Mouse (Mus musculus) liver, embryonic 15.5 days (tissue): ENCODE data around the gene Wdr49. TPM values are rescaled to one million over a fixed set of nuclear protein-coding genes. Genes with fewer than 3 reads are reported as not detected.

Source experiments
- ATAC-seq: fragments of 200-750 bp; cut with Nextera tagmentation; 2 replicates; pipeline ENCODE4 v1.8.0; 2017; ENCODE audit warnings: moderate number of reproducible peaks, mild to moderate bottlenecking, moderate library complexity; ENCODE audit not compliant: insufficient read depth
- H3K27ac ChIP-seq: fragments of 300-500 bp; sonication (generic); replicated peaks from 2 replicates; pipeline ENCODE4 v1.5.1; 2015; ENCODE audit warnings: mild to moderate bottlenecking, inconsistent platforms
- H3K27me3 ChIP-seq: fragments of 300-500 bp; sonication (generic); 2 replicates; pipeline ENCODE4 v1.6.1; 2015; ENCODE audit warnings: mild to moderate bottlenecking, inconsistent platforms
- H3K36me3 ChIP-seq: fragments of 300-500 bp; sonication (generic); replicated peaks from 2 replicates; pipeline ENCODE4 v1.6.1; 2015; ENCODE audit warnings: moderate library complexity, mild to moderate bottlenecking, inconsistent platforms
- H3K4me1 ChIP-seq: fragments of 300-500 bp; sonication (generic); replicated peaks from 2 replicates; pipeline ENCODE4 v1.6.1; 2015; ENCODE audit warnings: inconsistent platforms
- H3K4me2 ChIP-seq: fragments of 300-500 bp; sonication (generic); 2 replicates; pipeline ENCODE4 v1.6.1; 2015; ENCODE audit warnings: moderate library complexity, mild to moderate bottlenecking, inconsistent platforms
- H3K4me3 ChIP-seq: fragments of 300-500 bp; sonication (generic); replicated peaks from 2 replicates; pipeline ENCODE4 v1.5.1; 2015; ENCODE audit warnings: mild to moderate bottlenecking, inconsistent platforms
- H3K9ac ChIP-seq: fragments of 300-500 bp; sonication (generic); 2 replicates; pipeline ENCODE4 v1.6.1; 2015; ENCODE audit warnings: moderate library complexity, mild to moderate bottlenecking, inconsistent platforms
- H3K9me3 ChIP-seq: fragments of 300-500 bp; sonication (generic); replicated peaks from 2 replicates; pipeline ENCODE4 v1.6.1; 2016; ENCODE audit warnings: inconsistent platforms
- WGBS: fragments of 180-500 bp; shearing (Covaris S2); methylation state at CpG from one replicate; pipeline ENCODE4 v1.1.7; 2015; ENCODE audit warnings: mixed read lengths; ENCODE audit not compliant: insufficient replicate concordance; 5-methylcytosine and 5-hydroxymethylcytosine counted together
- polyA plus RNA-seq: library from polyadenylated mRNA; unstranded; fragments of >200 nt; fragmentation: Nextera tagmentation; extraction: Ambion mirVana; gene quantifications from 2 replicates; pipeline ENCODE4 v1.2.1, GENCODE M21; 2015

Gene Wdr49
- not detected in 2 replicates for polyA plus RNA-seq

GRCm38 (mm10) chr3:75482056-75482455, at the start of gene Wdr49:
Gene Wdr49, minus strand, starts transcription at chr3:75482156.
- Histone ChIP-seq H3K9ac (no peak within 1 kb of the TSS), H3K27ac (no peak within 1 kb of the TSS), H3K4me2 (no peak within 1 kb of the TSS), H3K36me3 (no peaks in the 10 kb centered on the region), H3K4me3 (no peak within 1 kb of the TSS), H3K4me1 (no peaks in the 10 kb centered on the region), H3K9me3 (no peaks in the 10 kb centered on the region), H3K27me3 (no peaks in the 10 kb centered on the region)
- WGBS = 48% methylated on average over 2 of the region's 2 CpGs
- no peak for ATAC-seq

- no peak overlapping the region for H3K4me3 ChIP-seq
- H3K27me3 ChIP-seq = no peaks in the 10 kb centered on the region
- H3K9me3 ChIP-seq = no peaks in the 10 kb centered on the region
- WGBS = 77% methylated on average over 3 of the region's 3 CpGs
- no peak for ATAC-seq
- no peak overlapping the region for H3K27ac ChIP-seq
- H3K9ac ChIP-seq = no peak overlapping the region
- H3K36me3 ChIP-seq = peaks cover 20% of the 10 kb centered on the region
- H3K4me2 ChIP-seq = no peak overlapping the region
- H3K4me1 ChIP-seq = peaks cover 19% of the 10 kb centered on the region
Measured at GRCm38 (mm10) chr3:75531074-75531473, 49.1 kb upstream of the Wdr49 start.

GRCm38 (mm10) chr3:75522527-75522926, 40.6 kb upstream of the Wdr49 start:
- no peaks in the 10 kb centered on the region for H3K27me3 ChIP-seq
- H3K36me3 ChIP-seq = peaks cover 41% of the 10 kb centered on the region
- 76% methylated on average over 1 of the region's 1 CpGs for WGBS

GRCm38 (mm10) chr3:75521314-75521713, 39.4 kb upstream of the Wdr49 start:
- Histone ChIP-seq H3K27ac (no peak overlapping the region), H3K9ac (no peak overlapping the region), H3K36me3 (peaks cover 31% of the 10 kb centered on the region), H3K4me3 (no peak overlapping the region), H3K4me2 (no peak overlapping the region), H3K27me3 (no peaks in the 10 kb centered on the region), H3K4me1 (no peaks in the 10 kb centered on the region), H3K9me3 (no peaks in the 10 kb centered on the region)
- ATAC-seq = no peak
- WGBS = 71% methylated on average over 2 of the region's 2 CpGs

More at GRCm38 (mm10) chr3:75522527-75522926, 40.6 kb upstream of the Wdr49 start:
- Histone ChIP-seq H3K27ac (no peak overlapping the region), H3K9me3 (no peaks in the 10 kb centered on the region), H3K4me1 (no peaks in the 10 kb centered on the region), H3K4me3 (no peak overlapping the region), H3K9ac (no peak overlapping the region), H3K4me2 (no peak overlapping the region)
- ATAC-seq = no peak

GRCm38 (mm10) chr3:75517631-75518250, 35.8 kb upstream of the Wdr49 start:
- no peaks in the 10 kb centered on the region for H3K4me1 ChIP-seq
- H3K9ac ChIP-seq = no peak overlapping the region
- H3K36me3 ChIP-seq = peaks cover 28% of the 10 kb centered on the region
- ATAC-seq = no peak
- no peak overlapping the region for H3K4me3 ChIP-seq
- no peak overlapping the region for H3K4me2 ChIP-seq
- H3K9me3 ChIP-seq = no peaks in the 10 kb centered on the region
- no peak overlapping the region for H3K27ac ChIP-seq
- 72% methylated on average over 7 of the region's 7 CpGs for WGBS
- H3K27me3 ChIP-seq = no peaks in the 10 kb centered on the region

GRCm38 (mm10) chr3:75498961-75499960, 17.3 kb upstream of the Wdr49 start:
- WGBS = 52% methylated on average over 7 of the region's 7 CpGs
- Histone ChIP-seq H3K27me3 (no peaks in the 10 kb centered on the region), H3K27ac (no peak overlapping the region), H3K9ac (no peak overlapping the region), H3K9me3 (no peaks in the 10 kb centered on the region), H3K4me3 (no peak overlapping the region), H3K4me1 (no peaks in the 10 kb centered on the region), H3K4me2 (no peak overlapping the region), H3K36me3 (no peaks in the 10 kb centered on the region)
- ATAC-seq = no peak

GRCm38 (mm10) chr3:75492913-75493312, 11.0 kb upstream of the Wdr49 start:
- Histone ChIP-seq H3K4me3 (no peak overlapping the region), H3K27me3 (no peaks in the 10 kb centered on the region), H3K27ac (no peak overlapping the region), H3K9ac (no peak overlapping the region), H3K36me3 (no peaks in the 10 kb centered on the region), H3K4me2 (no peak overlapping the region), H3K4me1 (no peaks in the 10 kb centered on the region), H3K9me3 (no peaks in the 10 kb centered on the region)
- ATAC-seq = peak; percentile 57; the same call in 1 of the 2 replicates
- 56% methylated on average over 3 of the region's 3 CpGs for WGBS

GRCm38 (mm10) chr3:75475106-75475505, 6.8 kb downstream of the Wdr49 start:
- no peak for ATAC-seq
- Histone ChIP-seq H3K9ac (no peak overlapping the region), H3K27ac (no peak overlapping the region), H3K9me3 (no peaks in the 10 kb centered on the region), H3K4me3 (no peak overlapping the region), H3K36me3 (no peaks in the 10 kb centered on the region), H3K27me3 (no peaks in the 10 kb centered on the region), H3K4me2 (no peak overlapping the region), H3K4me1 (no peaks in the 10 kb centered on the region)
- WGBS = 53% methylated on average over 7 of the region's 7 CpGs

GRCm38 (mm10) chr3:75474657-75475056, 7.3 kb downstream of the Wdr49 start:
- 62% methylated on average over 7 of the region's 7 CpGs for WGBS
- no peak overlapping the region for H3K27ac ChIP-seq
- H3K4me1 ChIP-seq = no peaks in the 10 kb centered on the region
- no peak overlapping the region for H3K4me2 ChIP-seq
- no peaks in the 10 kb centered on the region for H3K36me3 ChIP-seq
- no peak overlapping the region for H3K9ac ChIP-seq
- H3K9me3 ChIP-seq = no peaks in the 10 kb centered on the region
- H3K4me3 ChIP-seq = no peak overlapping the region
- no peak for ATAC-seq
- no peaks in the 10 kb centered on the region for H3K27me3 ChIP-seq

- Histone ChIP-seq H3K9ac (no peak overlapping the region), H3K4me2 (no peak overlapping the region), H3K27ac (no peak overlapping the region), H3K4me3 (no peak overlapping the region), H3K4me1 (no peaks in the 10 kb centered on the region), H3K9me3 (no peaks in the 10 kb centered on the region), H3K36me3 (no peaks in the 10 kb centered on the region), H3K27me3 (no peaks in the 10 kb centered on the region)
- WGBS = 58% methylated on average over 7 of the region's 7 CpGs
- ATAC-seq = no peak
Measured at GRCm38 (mm10) chr3:75468154-75468553, 13.8 kb downstream of the Wdr49 start.

GRCm38 (mm10) chr3:75430564-75431181, 51.3 kb downstream of the Wdr49 start:
- Histone ChIP-seq H3K36me3 (no peaks in the 10 kb centered on the region), H3K27me3 (no peaks in the 10 kb centered on the region), H3K9me3 (no peaks in the 10 kb centered on the region), H3K27ac (no peak overlapping the region), H3K4me1 (no peaks in the 10 kb centered on the region), H3K9ac (no peak overlapping the region), H3K4me2 (no peak overlapping the region), H3K4me3 (no peak overlapping the region)
- no peak for ATAC-seq
- 64% methylated on average over 4 of the region's 4 CpGs for WGBS
